Comparison of ENCODE assay signal across 8 mouse cellular contexts in genomic region chr6:72356001-72356532, GRCm38 (mm10). TPM values are rescaled to one million over a fixed set of nuclear protein-coding genes. Genes with fewer than 3 reads are reported as not detected.
DNase-seq lines count a peak whose midpoint lies in the region; ATAC-seq lines count a peak whose summit lies in the region.

No protein-coding gene starts in this region.

- peak; percentile 63 for DNase-seq in adrenal gland, postnatal 14 days
- no peak for DNase-seq in adrenal gland, adult 18-20 months (ENCODE audit: low spot score in 2 of 2)
- DNase-seq in neural tube, embryonic 11.5 days (ENCODE audit: low spot score), result no peak
- no peak for DNase-seq in neural tube, embryonic 10.5 days (ENCODE audit: extremely low spot score, low spot score)
- DNase-seq in limb, embryonic 10.5 days (ENCODE audit: low spot score), result no peak
- DNase-seq in spleen, adult 12 weeks (ENCODE audit: low spot score), result no peak

- H3K9ac ChIP-seq in neural tube, embryonic 11.5 days (ENCODE audit: low read length), result peak overlapping the region; percentile 44
- peak overlapping the region; percentile 53 for H3K9ac ChIP-seq in stomach, embryonic 14.5 days (replicated peaks; ENCODE audit: low read depth, low read length)

- H3K27me3 ChIP-seq in neural tube, embryonic 11.5 days (ENCODE audit: control insufficient read depth, insufficient read depth, low read length), result no peaks in the 10 kb centered on the region
- no peaks in the 10 kb centered on the region for H3K27me3 ChIP-seq in limb, embryonic 10.5 days (ENCODE audit: low read depth, poor library complexity, severe bottlenecking)
- no peaks in the 10 kb centered on the region for H3K27me3 ChIP-seq in stomach, embryonic 14.5 days (ENCODE audit: control insufficient read depth, insufficient read depth, low read length)

- peaks cover 6% of the 10 kb centered on the region; the same call in 1 of the 2 replicates for H3K4me1 ChIP-seq in neural tube, embryonic 11.5 days (ENCODE audit: control insufficient read depth, insufficient read depth, low read length)
- H3K4me1 ChIP-seq in limb, embryonic 10.5 days, result peaks cover 48% of the 10 kb centered on the region
- H3K4me1 ChIP-seq in stomach, embryonic 14.5 days (ENCODE audit: control insufficient read depth, insufficient read depth, low read length), result peaks cover 21% of the 10 kb centered on the region

- H3K4me3 ChIP-seq in neural tube, embryonic 11.5 days (ENCODE audit: low read depth, low read length), result peak overlapping the region; percentile 49
- peak overlapping the region; percentile 70 for H3K4me3 ChIP-seq in limb, embryonic 10.5 days
- H3K4me3 ChIP-seq in stomach, embryonic 14.5 days (ENCODE audit: low read depth, low read length), result peak overlapping the region; percentile 58

- H3K4me2 ChIP-seq in neural tube, embryonic 11.5 days (ENCODE audit: low read depth), result peak overlapping the region; percentile 66
- peak overlapping the region; percentile 79 for H3K4me2 ChIP-seq in stomach, embryonic 14.5 days (replicated peaks; ENCODE audit: low read depth, low read length)

- H3K9me3 ChIP-seq in neural tube, embryonic 11.5 days (ENCODE audit: control insufficient read depth, low read length), result no peaks in the 10 kb centered on the region
- H3K9me3 ChIP-seq in limb, embryonic 10.5 days (replicated peaks), result no peaks in the 10 kb centered on the region
- H3K9me3 ChIP-seq in stomach, embryonic 14.5 days (ENCODE audit: control insufficient read depth, low read depth, low read length), result no peaks in the 10 kb centered on the region

- WGBS in neural tube, embryonic 11.5 days, result 43% methylated on average over 7 of the region's 8 CpGs
- 29% methylated on average over 8 of the region's 8 CpGs for WGBS in limb, embryonic 10.5 days
- WGBS in stomach, embryonic 14.5 days, result 38% methylated on average over 7 of the region's 8 CpGs

- peaks cover 4% of the 10 kb centered on the region; the same call in 1 of the 2 replicates for H3K36me3 ChIP-seq in neural tube, embryonic 11.5 days (ENCODE audit: control insufficient read depth, insufficient read depth, low read length)
- peaks cover 44% of the 10 kb centered on the region for H3K36me3 ChIP-seq in limb, embryonic 10.5 days
- H3K36me3 ChIP-seq in stomach, embryonic 14.5 days (ENCODE audit: control insufficient read depth, insufficient read depth, low read length), result peaks cover 18% of the 10 kb centered on the region; the same call in 1 of the 2 replicates

- H3K27ac ChIP-seq in neural tube, embryonic 11.5 days (ENCODE audit: low read depth, low read length), result no peak overlapping the region
- H3K27ac ChIP-seq in limb, embryonic 10.5 days, result peak overlapping the region; percentile 82
- no peak overlapping the region for H3K27ac ChIP-seq in stomach, embryonic 14.5 days (ENCODE audit: low read length)

- ATAC-seq in neural tube, embryonic 11.5 days (ENCODE audit: insufficient read depth, low FRiP score, low TSS enrichment), result peak; percentile 6; the same call in 1 of the 2 replicates
- ATAC-seq in stomach, embryonic 14.5 days (ENCODE audit: insufficient number of reproducible peaks, insufficient read depth, low FRiP score, low read depth), result no peak
- ATAC-seq in inflammation-experienced regulatory T-cells, adult 6 months, result no peak

RNA-seq across cellular contexts. Expression of gene Tmem150a, which starts 0.8 kb away (rescaled TPM):
- total RNA-seq in adrenal gland, postnatal 14 days (2021), result 20.2 and 36.5 TPM in 2 replicates
- 10 to 100 TPM; 24.3 to 24.4 TPM for total RNA-seq in adrenal gland, adult 18-20 months (2021)
- 9.3 and 12.4 TPM in 2 replicates for polyA plus RNA-seq in neural tube, embryonic 11.5 days (2014; fragmentation: Nextera tagmentation; extraction: Ambion mirVana)
- polyA plus RNA-seq in limb, embryonic 10.5 days (2016; fragmentation: Nextera tagmentation; extraction: Ambion mirVana), result 9.9 and 10.3 TPM in 2 replicates
- 13.8 and 15.3 TPM in 2 replicates for polyA plus RNA-seq in stomach, embryonic 14.5 days (2014; fragmentation: Nextera tagmentation; extraction: Ambion mirVana)
- 1 to 10 TPM in 1 of 3 experiments, under 1 TPM in 2; 0.57 to 1.1 (median 0.67) TPM for polyA plus RNA-seq in inflammation-experienced regulatory T-cells, adult 6 months (2017; shearing (Covaris generic))

RNA-seq across cellular contexts. Expression of gene 0610030E20Rik, which starts 8.9 kb away (rescaled TPM):
- total RNA-seq in adrenal gland, postnatal 14 days (2021), result 25.8 and 33.1 TPM in 2 replicates
- 10 to 100 TPM; 24.2 to 33.2 TPM for total RNA-seq in adrenal gland, adult 18-20 months (2021)
- polyA plus RNA-seq in neural tube, embryonic 11.5 days (2014; fragmentation: Nextera tagmentation; extraction: Ambion mirVana), result 17.4 TPM in 2 replicates
- 24.3 and 27.3 TPM in 2 replicates for polyA plus RNA-seq in limb, embryonic 10.5 days (2016; fragmentation: Nextera tagmentation; extraction: Ambion mirVana)
- polyA plus RNA-seq in stomach, embryonic 14.5 days (2014; fragmentation: Nextera tagmentation; extraction: Ambion mirVana), result 33.9 and 34.3 TPM in 2 replicates
- 10 to 100 TPM; 18.2 to 25.5 (median 19.7) TPM for polyA plus RNA-seq in inflammation-experienced regulatory T-cells, adult 6 months (2017; shearing (Covaris generic))

RNA-seq across cellular contexts. Expression of gene Rnf181, which starts 10.7 kb away (rescaled TPM):
- total RNA-seq in adrenal gland, postnatal 14 days (2021), result 204 and 217 TPM in 2 replicates
- 100 to 1,000 TPM; 187 to 460 TPM for total RNA-seq in adrenal gland, adult 18-20 months (2021)
- polyA plus RNA-seq in neural tube, embryonic 11.5 days (2014; fragmentation: Nextera tagmentation; extraction: Ambion mirVana), result 106 and 114 TPM in 2 replicates
- polyA plus RNA-seq in limb, embryonic 10.5 days (2016; fragmentation: Nextera tagmentation; extraction: Ambion mirVana), result 109 TPM in 2 replicates
- 106 and 109 TPM in 2 replicates for polyA plus RNA-seq in stomach, embryonic 14.5 days (2014; fragmentation: Nextera tagmentation; extraction: Ambion mirVana)
- polyA plus RNA-seq in inflammation-experienced regulatory T-cells, adult 6 months (2017; shearing (Covaris generic)), result 100 to 1,000 TPM; 107 to 150 (median 144) TPM

RNA-seq across cellular contexts. Expression of gene Usp39, which starts 11.1 kb away (rescaled TPM):
- total RNA-seq in adrenal gland, postnatal 14 days (2021), result 29.1 and 32.7 TPM in 2 replicates
- total RNA-seq in adrenal gland, adult 18-20 months (2021), result 10 to 100 TPM; 30.9 to 31.7 TPM
- 95.7 and 104 TPM in 2 replicates for polyA plus RNA-seq in neural tube, embryonic 11.5 days (2014; fragmentation: Nextera tagmentation; extraction: Ambion mirVana)
- polyA plus RNA-seq in limb, embryonic 10.5 days (2016; fragmentation: Nextera tagmentation; extraction: Ambion mirVana), result 78.1 and 88.8 TPM in 2 replicates
- polyA plus RNA-seq in stomach, embryonic 14.5 days (2014; fragmentation: Nextera tagmentation; extraction: Ambion mirVana), result 52.3 and 52.5 TPM in 2 replicates
- polyA plus RNA-seq in inflammation-experienced regulatory T-cells, adult 6 months (2017; shearing (Covaris generic)), result 10 to 100 TPM; 16.5 to 26.1 (median 20.8) TPM

RNA-seq across cellular contexts. Expression of gene Vamp5, which starts 24.2 kb away (rescaled TPM):
- 33.9 and 40.5 TPM in 2 replicates for total RNA-seq in adrenal gland, postnatal 14 days (2021)
- total RNA-seq in adrenal gland, adult 18-20 months (2021), result 10 to 100 TPM; 22.9 to 25.5 TPM
- 13.4 and 16.3 TPM in 2 replicates for polyA plus RNA-seq in neural tube, embryonic 11.5 days (2014; fragmentation: Nextera tagmentation; extraction: Ambion mirVana)
- 19.1 and 19.7 TPM in 2 replicates for polyA plus RNA-seq in limb, embryonic 10.5 days (2016; fragmentation: Nextera tagmentation; extraction: Ambion mirVana)
- polyA plus RNA-seq in stomach, embryonic 14.5 days (2014; fragmentation: Nextera tagmentation; extraction: Ambion mirVana), result 22.6 and 26.3 TPM in 2 replicates
- 10 to 100 TPM; 67.7 to 70.9 (median 69.7) TPM for polyA plus RNA-seq in inflammation-experienced regulatory T-cells, adult 6 months (2017; shearing (Covaris generic))
